Mouse (Mus musculus): ENCODE results near the gene Mgat4b.

- TF ChIP-seq CTCF (IDR thresholded peaks at IDR 0.05; ENCODE audit: control insufficient read depth, insufficient read depth, insufficient replicate concordance, low read depth, low read length) (no peak; the same call in 1 of the 2 replicates), POLR2A (IDR thresholded peaks at IDR 0.05; ENCODE audit: control insufficient read depth, low read depth, low read length) (no peak)
These were observed 25.8 kb downstream of the Mgat4b start for GRCm38 (mm10) chr11:50236540-50236936.

Data from testis, adult 2 months (tissue).